In genomic region chr1:84247111-84247510, GRCm38 (mm10) we compare ENCODE assay signal across 20 mouse cellular contexts.
DNase-seq lines count a peak whose midpoint lies in the region; ATAC-seq and TF ChIP-seq lines count a peak whose summit lies in the region.
"Had no signal": no experiment of that assay in that cellular context is flagged by ENCODE, and none has a peak within 500 bp of the region (broad histone marks: within the 10 kb centered on the region; RNA-seq: fewer than 3 reads in every experiment).

No protein-coding gene starts in this region.

- peak; percentile 21 for DNase-seq in kidney, adult 9 months
- no peak for DNase-seq in lung, postnatal 0 days (ENCODE audit: low spot score)
- peak; percentile 17 for DNase-seq in urinary bladder, postnatal 25 days (ENCODE audit: low spot score)
- DNase-seq in urinary bladder, postnatal 4 days (ENCODE audit: low spot score in 2 of 2), result no peak
- no peak for DNase-seq in cerebellum, postnatal 36 days
- DNase-seq: cerebellum, adult 9-10 months; forebrain, postnatal 0 days; heart, postnatal 10 days; liver, embryonic 13.5 days had no signal

- no peak overlapping the region for H3K27ac ChIP-seq in kidney, embryonic 16.5 days (ENCODE audit: low read length)
- no peak overlapping the region for H3K27ac ChIP-seq in lung, embryonic 16.5 days (ENCODE audit: low read length)
- no peak overlapping the region for H3K27ac ChIP-seq in lung, postnatal 0 days (ENCODE audit: low read length)
- H3K27ac ChIP-seq: embryonic facial prominence, embryonic 13.5 days; heart, embryonic 10.5 days; hindbrain, embryonic 13.5 days; limb, embryonic 12.5 days; liver, embryonic 13.5 days; macrophage; neural tube, embryonic 12.5 days had no signal

- WGBS in kidney, embryonic 16.5 days, result 75% methylated on average over 3 of the region's 3 CpGs
- 40% methylated on average over 3 of the region's 3 CpGs for WGBS in lung, embryonic 16.5 days
- WGBS in lung, postnatal 0 days, result 50% methylated on average over 3 of the region's 3 CpGs

- TF ChIP-seq CTCF in lung, postnatal 0 days (IDR thresholded peaks at IDR 0.05), result no peak

- no peaks in the 10 kb centered on the region for H3K27me3 ChIP-seq in kidney, embryonic 16.5 days (ENCODE audit: insufficient read depth, low read length)
- H3K27me3 ChIP-seq in lung, embryonic 16.5 days (ENCODE audit: control insufficient read depth, insufficient read depth, low read depth, low read length), result no peaks in the 10 kb centered on the region
- no peaks in the 10 kb centered on the region for H3K27me3 ChIP-seq in lung, postnatal 0 days (replicated peaks; ENCODE audit: insufficient read depth, low read length)
- H3K27me3 ChIP-seq: embryonic facial prominence, embryonic 13.5 days; hindbrain, embryonic 13.5 days; limb, embryonic 12.5 days; liver, embryonic 13.5 days; neural tube, embryonic 12.5 days had no signal

- H3K9me3 ChIP-seq in kidney, embryonic 16.5 days (ENCODE audit: low read length), result no peaks in the 10 kb centered on the region
- no peaks in the 10 kb centered on the region for H3K9me3 ChIP-seq in lung, embryonic 16.5 days (ENCODE audit: control insufficient read depth, low read length)
- no peaks in the 10 kb centered on the region for H3K9me3 ChIP-seq in lung, postnatal 0 days (ENCODE audit: low read length)
- H3K9me3 ChIP-seq: embryonic facial prominence, embryonic 13.5 days; hindbrain, embryonic 13.5 days; limb, embryonic 12.5 days; liver, embryonic 13.5 days; neural tube, embryonic 12.5 days had no signal

- no peak overlapping the region for H3K4me2 ChIP-seq in kidney, embryonic 16.5 days (replicated peaks; ENCODE audit: low read depth, low read length)
- H3K4me2 ChIP-seq in lung, embryonic 16.5 days (ENCODE audit: low read depth, low read length), result no peak overlapping the region
- H3K4me2 ChIP-seq in lung, postnatal 0 days (replicated peaks; ENCODE audit: low read depth, low read length), result no peak overlapping the region
- H3K4me2 ChIP-seq: embryonic facial prominence, embryonic 13.5 days; hindbrain, embryonic 13.5 days; limb, embryonic 12.5 days; liver, embryonic 13.5 days; midbrain, embryonic 11.5 days; neural tube, embryonic 12.5 days had no signal

- H3K36me3 ChIP-seq in kidney, embryonic 16.5 days (ENCODE audit: insufficient read depth, low read length), result no peaks in the 10 kb centered on the region
- no peaks in the 10 kb centered on the region for H3K36me3 ChIP-seq in lung, embryonic 16.5 days (ENCODE audit: control insufficient read depth, insufficient read depth, low read length)
- no peaks in the 10 kb centered on the region for H3K36me3 ChIP-seq in lung, postnatal 0 days (ENCODE audit: insufficient read depth, low read length)
- H3K36me3 ChIP-seq: embryonic facial prominence, embryonic 13.5 days; G1E; heart, embryonic 10.5 days; hindbrain, embryonic 13.5 days; limb, embryonic 12.5 days; liver, embryonic 13.5 days; neural tube, embryonic 12.5 days had no signal

- TF ChIP-seq EP300 in lung, postnatal 0 days (IDR thresholded peaks at IDR 0.05), result no peak

- H3K4me1 ChIP-seq in kidney, embryonic 16.5 days (ENCODE audit: insufficient read depth, low read length), result no peaks in the 10 kb centered on the region
- no peaks in the 10 kb centered on the region; the same call in 1 of the 2 replicates for H3K4me1 ChIP-seq in lung, embryonic 16.5 days (replicated peaks; ENCODE audit: control insufficient read depth, insufficient read depth, low read length)
- no peaks in the 10 kb centered on the region for H3K4me1 ChIP-seq in lung, postnatal 0 days (ENCODE audit: insufficient read depth, low read depth, low read length)
- H3K4me1 ChIP-seq: heart, embryonic 10.5 days; limb, embryonic 12.5 days; liver, embryonic 13.5 days; neural tube, embryonic 12.5 days had no signal

- H3K4me3 ChIP-seq in kidney, embryonic 16.5 days (ENCODE audit: low read length), result no peak overlapping the region
- no peak overlapping the region for H3K4me3 ChIP-seq in lung, embryonic 16.5 days (ENCODE audit: low read length)
- no peak overlapping the region for H3K4me3 ChIP-seq in lung, postnatal 0 days (ENCODE audit: low read depth, low read length)
- H3K4me3 ChIP-seq: embryonic facial prominence, embryonic 13.5 days; heart, embryonic 10.5 days; hindbrain, embryonic 13.5 days; limb, embryonic 12.5 days; liver, embryonic 13.5 days; neural tube, embryonic 12.5 days had no signal

- no peak for ATAC-seq in kidney, embryonic 16.5 days (ENCODE audit: low FRiP score, low TSS enrichment)
- 0 out of 2 replicates have a peak, but pooled peaks have one; percentile 15 for ATAC-seq in lung, embryonic 16.5 days (ENCODE audit: low read depth)
- no peak for ATAC-seq in lung, postnatal 0 days
- ATAC-seq: CD4-positive, CD25-positive, alpha-beta regulatory T cell, adult 4 months; forebrain, postnatal 0 days had no signal

- no peak overlapping the region for H3K9ac ChIP-seq in kidney, embryonic 16.5 days (replicated peaks; ENCODE audit: low read length)
- H3K9ac ChIP-seq in lung, embryonic 16.5 days (ENCODE audit: low read length), result no peak overlapping the region
- H3K9ac ChIP-seq in lung, postnatal 0 days (replicated peaks; ENCODE audit: low read depth), result no peak overlapping the region
- H3K9ac ChIP-seq: embryonic facial prominence, embryonic 13.5 days; forebrain, postnatal 0 days; hindbrain, embryonic 13.5 days; limb, embryonic 12.5 days; liver, embryonic 13.5 days; neural tube, embryonic 12.5 days had no signal

Comparison
In these comparisons a context has a peak if more than half of its experiments do, and no peak if none do; other contexts are left out.
1. DNase-seq: peak in kidney, adult 9 months (single experiment) and urinary bladder, postnatal 25 days (single experiment); none in lung, postnatal 0 days (single experiment), urinary bladder, postnatal 4 days (0 of 2) and cerebellum, postnatal 36 days (0 of 2).